Mouse (Mus musculus): ENCODE results near the gene Ugt2a3. TPM values are rescaled to one million over a fixed set of nuclear protein-coding genes. Genes with fewer than 3 reads are reported as not detected.
"Not testable (repeated sequence)": the region's sequence is repeated elsewhere in the genome, so short reads cannot be mapped to it uniquely, and the experiment has no call there.

Ugt2a3 gene
- total RNA-seq (2018; cell fraction: chromatin; rRNA removed), result not detected
- total RNA-seq (2018; cell fraction: cytosol; rRNA removed), result not detected
- not detected for total RNA-seq (2018; cell fraction: nucleus; rRNA removed)
- not detected in 3 replicates for polyA plus RNA-seq (2018)

GRCm38 (mm10) chr5:87336961-87337697 lies at the start of gene Ugt2a3:
Gene Ugt2a3, minus strand, starts transcription at chr5:87337195.
- Histone ChIP-seq H3K79me2 (ENCODE audit: inconsistent target) (no peaks in the 10 kb centered on the region), H3K27ac (no peak within 1 kb of the TSS), H3K36me3 (ENCODE audit: inconsistent target) (no peaks in the 10 kb centered on the region), H3K4me3 (ENCODE audit: inconsistent target) (no peak within 1 kb of the TSS)
- 64% methylated on average over 11 of the region's 11 CpGs for WGBS (ENCODE audit: missing documents)

- Histone ChIP-seq H3K36me3 (ENCODE audit: inconsistent target) (no peaks in the 10 kb centered on the region), H3K79me2 (ENCODE audit: inconsistent target) (no peaks in the 10 kb centered on the region), H3K27ac (no peak overlapping the region), H3K4me3 (ENCODE audit: inconsistent target) (no peak overlapping the region)
- WGBS (ENCODE audit: missing documents), result 69% methylated on average over 1 of the region's 2 CpGs
Observed at GRCm38 (mm10) chr5:87380234-87380633, 43.2 kb upstream of the Ugt2a3 start.

- Histone ChIP-seq H3K4me3 (ENCODE audit: inconsistent target) (no peak overlapping the region), H3K36me3 (ENCODE audit: inconsistent target) (no peaks in the 10 kb centered on the region), H3K27ac (no peak overlapping the region), H3K79me2 (ENCODE audit: inconsistent target) (no peaks in the 10 kb centered on the region)
Observed at GRCm38 (mm10) chr5:87379825-87380224, 42.8 kb upstream of the Ugt2a3 start.

- Histone ChIP-seq H3K4me3 (ENCODE audit: inconsistent target) (no peak overlapping the region), H3K36me3 (ENCODE audit: inconsistent target) (no peaks in the 10 kb centered on the region), H3K27ac (no peak overlapping the region), H3K79me2 (ENCODE audit: inconsistent target) (no peaks in the 10 kb centered on the region)
- 83% methylated on average over 3 of the region's 3 CpGs for WGBS (ENCODE audit: missing documents)
Observed at GRCm38 (mm10) chr5:87375874-87376383, 38.9 kb upstream of the Ugt2a3 start.

GRCm38 (mm10) chr5:87373502-87373863 lies 36.5 kb upstream of the Ugt2a3 start:
- no peak overlapping the region for H3K27ac ChIP-seq

GRCm38 (mm10) chr5:87372788-87373501 lies 36.0 kb upstream of the Ugt2a3 start:
- H3K4me3 ChIP-seq (ENCODE audit: inconsistent target); H3K79me2 ChIP-seq (ENCODE audit: inconsistent target); H3K27ac ChIP-seq; H3K36me3 ChIP-seq (ENCODE audit: inconsistent target): not testable (repeated sequence)
- WGBS (ENCODE audit: missing documents), result 50% methylated on average over 3 of the region's 4 CpGs

More at GRCm38 (mm10) chr5:87373502-87373863, 36.5 kb upstream of the Ugt2a3 start:
- H3K4me3 ChIP-seq (ENCODE audit: inconsistent target), result no peak overlapping the region
- 100% methylated on average over 1 of the region's 1 CpGs for WGBS (ENCODE audit: missing documents)
- H3K36me3 ChIP-seq (ENCODE audit: inconsistent target), result no peaks in the 10 kb centered on the region
- H3K79me2 ChIP-seq (ENCODE audit: inconsistent target), result no peaks in the 10 kb centered on the region

GRCm38 (mm10) chr5:87350350-87350749 lies 13.4 kb upstream of the Ugt2a3 start:
- Histone ChIP-seq H3K4me3 (ENCODE audit: inconsistent target) (no peak overlapping the region), H3K79me2 (ENCODE audit: inconsistent target) (no peaks in the 10 kb centered on the region)
- WGBS (ENCODE audit: missing documents), result 38% methylated on average over 1 of the region's 1 CpGs

GRCm38 (mm10) chr5:87349150-87349549 lies 12.2 kb upstream of the Ugt2a3 start:
- not testable (repeated sequence) for H3K4me3 ChIP-seq (ENCODE audit: inconsistent target); H3K79me2 ChIP-seq (ENCODE audit: inconsistent target); H3K36me3 ChIP-seq (ENCODE audit: inconsistent target); H3K27ac ChIP-seq
- WGBS (ENCODE audit: missing documents), result no CpG with 5 or more reads among the region's 1 CpGs

More at GRCm38 (mm10) chr5:87350350-87350749, 13.4 kb upstream of the Ugt2a3 start:
- Histone ChIP-seq H3K36me3 (ENCODE audit: inconsistent target) (no peaks in the 10 kb centered on the region), H3K27ac (no peak overlapping the region)

- WGBS (ENCODE audit: missing documents), result 70% methylated on average over 2 of the region's 2 CpGs
- H3K36me3 ChIP-seq (ENCODE audit: inconsistent target); H3K27ac ChIP-seq; H3K79me2 ChIP-seq (ENCODE audit: inconsistent target); H3K4me3 ChIP-seq (ENCODE audit: inconsistent target): not testable (repeated sequence)
Observed at GRCm38 (mm10) chr5:87347479-87348078, 10.6 kb upstream of the Ugt2a3 start.

GRCm38 (mm10) chr5:87340461-87340860 lies 3.5 kb upstream of the Ugt2a3 start:
- no peaks in the 10 kb centered on the region for H3K36me3 ChIP-seq (ENCODE audit: inconsistent target)
- no peaks in the 10 kb centered on the region for H3K79me2 ChIP-seq (ENCODE audit: inconsistent target)
- no peak overlapping the region for H3K4me3 ChIP-seq (ENCODE audit: inconsistent target)
- no peak overlapping the region for H3K27ac ChIP-seq
- WGBS (ENCODE audit: missing documents), result 88% methylated on average over 5 of the region's 5 CpGs

- no peak overlapping the region for H3K4me3 ChIP-seq (ENCODE audit: inconsistent target)
- no peak overlapping the region for H3K27ac ChIP-seq
- WGBS (ENCODE audit: missing documents), result 67% methylated on average over 1 of the region's 1 CpGs
- no peaks in the 10 kb centered on the region for H3K36me3 ChIP-seq (ENCODE audit: inconsistent target)
- no peaks in the 10 kb centered on the region for H3K79me2 ChIP-seq (ENCODE audit: inconsistent target)
Observed at GRCm38 (mm10) chr5:87335199-87335598, 1.8 kb downstream of the Ugt2a3 start.

- no peak overlapping the region for H3K27ac ChIP-seq
- H3K79me2 ChIP-seq (ENCODE audit: inconsistent target), result no peaks in the 10 kb centered on the region
- no peaks in the 10 kb centered on the region for H3K36me3 ChIP-seq (ENCODE audit: inconsistent target)
- WGBS (ENCODE audit: missing documents), result 56% methylated on average over 3 of the region's 3 CpGs
- H3K4me3 ChIP-seq (ENCODE audit: inconsistent target), result no peak overlapping the region
Observed at GRCm38 (mm10) chr5:87333584-87333983, 3.4 kb downstream of the Ugt2a3 start.

- Histone ChIP-seq H3K27ac (no peak overlapping the region), H3K79me2 (ENCODE audit: inconsistent target) (no peaks in the 10 kb centered on the region), H3K36me3 (ENCODE audit: inconsistent target) (no peaks in the 10 kb centered on the region), H3K4me3 (ENCODE audit: inconsistent target) (no peak overlapping the region)
- WGBS (ENCODE audit: missing documents), result 88% methylated on average over 10 of the region's 12 CpGs
Observed at GRCm38 (mm10) chr5:87311392-87311791, 25.6 kb downstream of the Ugt2a3 start.

- 90% methylated on average over 4 of the region's 4 CpGs for WGBS (ENCODE audit: missing documents)
- not testable (repeated sequence) for H3K4me3 ChIP-seq (ENCODE audit: inconsistent target); H3K36me3 ChIP-seq (ENCODE audit: inconsistent target); H3K27ac ChIP-seq; H3K79me2 ChIP-seq (ENCODE audit: inconsistent target)
Observed at GRCm38 (mm10) chr5:87286180-87286579, 50.8 kb downstream of the Ugt2a3 start.

GRCm38 (mm10) chr5:87275986-87276385 lies 61.0 kb downstream of the Ugt2a3 start:
- H3K27ac ChIP-seq; H3K79me2 ChIP-seq (ENCODE audit: inconsistent target); H3K36me3 ChIP-seq (ENCODE audit: inconsistent target); H3K4me3 ChIP-seq (ENCODE audit: inconsistent target): not testable (repeated sequence)
- 91% methylated on average over 4 of the region's 4 CpGs for WGBS (ENCODE audit: missing documents)

Data from macrophage (primary cell).